Mouse (Mus musculus): Measurements from ENCODE around the gene Usp20.

DNA sequence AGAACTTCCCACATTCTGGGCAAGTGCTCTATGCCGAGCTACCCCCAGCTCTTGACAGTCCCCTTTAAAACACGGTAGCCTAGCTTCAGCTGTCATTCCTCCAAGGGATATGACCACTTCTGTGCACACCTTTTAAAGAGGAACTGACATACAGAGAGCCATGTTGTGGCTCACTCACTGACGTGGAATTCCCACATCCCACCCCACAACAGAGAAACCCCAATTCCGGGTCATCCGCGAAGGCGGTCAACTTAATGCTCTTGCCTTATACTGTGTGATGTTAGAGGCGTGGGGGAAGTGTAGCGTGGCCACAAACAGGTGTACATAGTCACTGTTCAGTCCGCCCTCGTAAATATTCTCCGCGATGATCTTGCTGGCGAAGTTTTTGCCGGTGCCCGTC is 15.3 kb upstream of the Usp20 start:
- no peak for TF ChIP-seq POLR2A (IDR thresholded peaks at IDR 0.05; ENCODE audit: insufficient read depth, low read depth, low read length)
- no peak for TF ChIP-seq CTCF (IDR thresholded peaks at IDR 0.05; ENCODE audit: insufficient read depth, low read depth, low read length)

Data from olfactory bulb, adult 2 months (tissue).